Mouse (Mus musculus) thymus, adult 2 months (tissue): ENCODE results near the gene Gpr88. TPM values are rescaled to one million over a fixed set of nuclear protein-coding genes. Genes with fewer than 3 reads are reported as not detected.

Source experiments
- DNase-seq: peaks from one replicate; pipeline ENCODE4 v3.0.0; 2021
- H3K27ac ChIP-seq: fragments of 200-500 bp; 2 replicates; pipeline ENCODE4 v1.5.1; 2012; ENCODE audit warnings: low read length, control low read depth; ENCODE audit not compliant: control insufficient read depth, insufficient read depth
- H3K27me3 ChIP-seq: fragments of 200-500 bp; 2 replicates; pipeline ENCODE4 v1.6.1; 2012; ENCODE audit warnings: mild to moderate bottlenecking, low read length, moderate library complexity, mixed read lengths; ENCODE audit not compliant: control insufficient read depth, insufficient read depth
- H3K36me3 ChIP-seq: fragments of 200-500 bp; 2 replicates; pipeline ENCODE4 v1.6.1; 2012; ENCODE audit warnings: mild to moderate bottlenecking, low read length, moderate library complexity; ENCODE audit not compliant: control insufficient read depth, insufficient read depth
- H3K4me1 ChIP-seq: fragments of 200-500 bp; replicated peaks from 2 replicates; pipeline ENCODE4 v1.6.1; 2012; ENCODE audit warnings: low read length; ENCODE audit not compliant: control insufficient read depth, insufficient read depth
- H3K4me3 ChIP-seq: fragments of 200-500 bp; 2 replicates; pipeline ENCODE4 v1.5.1; 2012; ENCODE audit warnings: mild to moderate bottlenecking, low read length, control low read depth, moderate library complexity; ENCODE audit not compliant: control insufficient read depth, insufficient read depth
- CTCF ChIP-seq: fragments of 200-500 bp; IDR thresholded peaks from 2 replicates; pipeline ENCODE4 v1.5.1; 2012; ENCODE audit warnings: mild to moderate bottlenecking, control low read depth, low read length, moderate library complexity, borderline replicate concordance; ENCODE audit not compliant: control insufficient read depth, poor library complexity, insufficient read depth; ENCODE audit errors: extremely low read depth
- POLR2A ChIP-seq: fragments of 200-500 bp; IDR thresholded peaks from 2 replicates; pipeline ENCODE4 v1.6.1; 2012; ENCODE audit warnings: mild to moderate bottlenecking, low read length, control low read depth, moderate library complexity; ENCODE audit not compliant: control insufficient read depth, poor library complexity, insufficient read depth; ENCODE audit errors: extremely low read depth
- WGBS: fragments of 180-500 bp; shearing (Covaris S2); methylation state at CpG from one replicate; pipeline ENCODE4 v1.1.7; 2018; 5-methylcytosine and 5-hydroxymethylcytosine counted together
- polyA plus RNA-seq: library from polyadenylated mRNA; depleted of rRNA; stranded (reverse); fragments of >200 nt; gene quantifications from 2 replicates; pipeline ENCODE4 v1.2.3, GENCODE M21; 2012

Gene Gpr88
- polyA plus RNA-seq, 1 experiment = 0.94 TPM

DNA sequence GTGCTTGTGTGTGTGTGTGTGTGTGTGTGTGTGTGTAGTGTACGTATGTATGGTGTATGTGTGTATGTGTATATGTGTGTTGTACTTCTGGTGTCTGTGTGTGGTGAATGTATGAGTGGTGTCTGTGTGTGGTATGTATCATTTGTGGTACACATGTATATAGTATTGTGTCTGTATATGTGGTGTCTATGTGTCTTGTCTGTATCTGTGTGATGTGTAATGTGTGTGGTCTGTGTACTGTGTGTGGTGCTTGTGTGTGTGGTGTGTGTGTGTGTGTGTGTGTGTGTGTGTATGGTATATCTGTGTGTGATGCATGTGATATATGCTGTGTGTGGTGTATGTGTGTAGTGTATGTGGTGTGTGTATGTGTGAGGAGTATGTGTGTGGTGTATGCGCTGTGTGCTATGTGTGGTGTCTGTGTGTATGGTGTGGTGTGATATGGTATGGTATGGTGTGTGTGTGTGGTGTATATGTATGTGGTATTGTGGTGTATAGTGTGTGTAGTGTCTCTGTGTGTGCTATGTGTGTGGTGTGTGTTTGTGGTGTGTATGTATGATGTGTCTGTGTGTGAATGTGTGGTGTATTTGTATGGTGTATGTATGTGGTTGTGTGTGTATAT lies 13.8 kb upstream of the Gpr88 start:
- no peaks in the 10 kb centered on the region for H3K27me3 ChIP-seq
- DNase-seq = no peak
- TF ChIP-seq CTCF (no peak), POLR2A (no peak)
- no peaks in the 10 kb centered on the region for H3K36me3 ChIP-seq
- 98% methylated on average over 2 of the region's 2 CpGs for WGBS
- no peak overlapping the region for H3K27ac ChIP-seq
- no peak overlapping the region for H3K4me3 ChIP-seq
- no peaks in the 10 kb centered on the region for H3K4me1 ChIP-seq

GRCm38 (mm10) chr3:116266360-116266759 lies 13.1 kb upstream of the Gpr88 start:
- 92% methylated on average over 3 of the region's 3 CpGs for WGBS
- H3K4me1 ChIP-seq = no peaks in the 10 kb centered on the region
- H3K36me3 ChIP-seq = no peaks in the 10 kb centered on the region
- no peak overlapping the region for H3K4me3 ChIP-seq
- no peak for TF ChIP-seq CTCF
- no peak for TF ChIP-seq POLR2A
- H3K27me3 ChIP-seq = no peaks in the 10 kb centered on the region
- DNase-seq = no peak
- no peak overlapping the region for H3K27ac ChIP-seq

GRCm38 (mm10) chr3:116263977-116264376 lies 10.7 kb upstream of the Gpr88 start:
- H3K4me3 ChIP-seq = no peak overlapping the region
- no peaks in the 10 kb centered on the region for H3K4me1 ChIP-seq
- H3K27me3 ChIP-seq = no peaks in the 10 kb centered on the region
- no peak for DNase-seq
- no peaks in the 10 kb centered on the region for H3K36me3 ChIP-seq
- WGBS = 98% methylated on average over 1 of the region's 1 CpGs
- no peak for TF ChIP-seq CTCF
- no peak for TF ChIP-seq POLR2A
- H3K27ac ChIP-seq = no peak overlapping the region

- H3K27ac ChIP-seq = no peak overlapping the region
- DNase-seq = no peak
- TF ChIP-seq CTCF (no peak), POLR2A (no peak)
- no peaks in the 10 kb centered on the region for H3K36me3 ChIP-seq
- 96% methylated on average over 5 of the region's 5 CpGs for WGBS
- no peaks in the 10 kb centered on the region for H3K4me1 ChIP-seq
- no peaks in the 10 kb centered on the region for H3K27me3 ChIP-seq
- H3K4me3 ChIP-seq = no peak overlapping the region
Measured at GRCm38 (mm10) chr3:116263061-116263460, 9.8 kb upstream of the Gpr88 start.

DNA sequence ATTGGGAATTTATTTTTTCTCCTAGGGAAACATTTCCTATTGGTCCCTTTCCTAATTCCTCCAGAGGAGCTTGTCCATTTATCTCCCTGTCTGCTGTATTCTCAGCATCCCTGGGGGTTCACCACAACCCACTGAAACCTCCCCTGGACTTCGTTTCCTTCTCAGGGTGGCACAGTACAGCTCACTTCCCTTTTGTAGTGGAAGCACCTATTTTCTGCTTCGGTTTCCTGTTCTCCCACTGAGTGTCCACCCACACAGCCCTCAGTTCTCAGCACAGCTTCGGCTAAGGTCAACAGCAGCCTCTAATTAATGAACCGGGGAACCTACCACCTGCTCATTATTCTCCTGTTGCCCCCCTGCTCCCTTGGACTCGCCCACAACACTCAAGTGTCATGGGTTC lies 2.8 kb upstream of the Gpr88 start:
- H3K36me3 ChIP-seq = no peaks in the 10 kb centered on the region
- H3K27me3 ChIP-seq = peaks cover 13% of the 10 kb centered on the region
- H3K4me1 ChIP-seq = no peaks in the 10 kb centered on the region
- no peak for TF ChIP-seq POLR2A
- no peak for TF ChIP-seq CTCF
- H3K27ac ChIP-seq = no peak overlapping the region; the same call in 1 of the 2 replicates
- no peak for DNase-seq
- no peak overlapping the region for H3K4me3 ChIP-seq
- WGBS = 2% methylated on average over 5 of the region's 5 CpGs

DNA sequence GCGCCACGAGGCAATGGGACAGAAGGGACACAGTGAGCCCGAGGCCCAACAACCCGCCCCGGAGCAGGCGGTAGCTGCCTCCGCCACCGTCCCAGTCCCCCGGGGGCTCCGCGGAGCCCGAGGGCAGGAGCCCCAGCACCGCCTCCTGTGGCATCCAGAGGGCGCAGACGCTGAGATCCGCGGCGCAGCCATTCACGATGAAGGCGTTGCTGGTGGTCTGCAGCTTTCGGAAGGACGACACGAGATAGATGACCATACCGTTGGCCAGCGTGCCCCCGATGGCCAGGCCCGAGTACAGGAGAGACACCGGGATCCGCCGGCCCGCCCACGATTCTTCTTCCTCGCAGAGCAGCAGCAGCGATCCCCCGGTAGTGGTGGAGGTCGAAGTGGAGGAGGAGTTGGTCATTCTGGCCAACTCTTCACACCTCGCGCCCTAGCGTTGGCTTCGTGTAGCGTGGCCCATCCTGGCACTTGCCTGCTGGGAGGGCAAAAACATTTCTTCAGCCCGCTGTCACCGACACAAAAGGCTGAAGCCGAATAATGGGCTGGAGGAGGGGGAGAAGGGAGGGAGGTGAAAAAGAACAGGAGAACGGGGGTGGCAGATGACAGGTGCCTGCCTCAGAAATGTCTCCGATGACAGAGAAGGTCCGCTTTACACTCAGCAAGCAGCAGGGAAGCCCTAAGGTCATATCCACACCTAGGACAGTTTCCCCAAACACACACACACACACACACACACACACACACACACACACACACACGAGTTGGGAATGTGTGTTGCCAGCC lies 855 bp downstream of the Gpr88 start:
- TF ChIP-seq POLR2A (no peak), CTCF (no peak)
- H3K27me3 ChIP-seq = peaks cover 13% of the 10 kb centered on the region
- no peaks in the 10 kb centered on the region for H3K4me1 ChIP-seq
- DNase-seq = no peak
- H3K36me3 ChIP-seq = no peaks in the 10 kb centered on the region
- 0 out of 2 replicates have a peak overlapping the region, but pooled peaks have one; percentile 1 for H3K4me3 ChIP-seq
- no peak overlapping the region for H3K27ac ChIP-seq
- whole genome bisulfite sequencing = 3% methylated on average over 48 of the region's 48 CpGs
